Mouse (Mus musculus): Measurements from ENCODE around the gene Ccdc34.

DNA sequence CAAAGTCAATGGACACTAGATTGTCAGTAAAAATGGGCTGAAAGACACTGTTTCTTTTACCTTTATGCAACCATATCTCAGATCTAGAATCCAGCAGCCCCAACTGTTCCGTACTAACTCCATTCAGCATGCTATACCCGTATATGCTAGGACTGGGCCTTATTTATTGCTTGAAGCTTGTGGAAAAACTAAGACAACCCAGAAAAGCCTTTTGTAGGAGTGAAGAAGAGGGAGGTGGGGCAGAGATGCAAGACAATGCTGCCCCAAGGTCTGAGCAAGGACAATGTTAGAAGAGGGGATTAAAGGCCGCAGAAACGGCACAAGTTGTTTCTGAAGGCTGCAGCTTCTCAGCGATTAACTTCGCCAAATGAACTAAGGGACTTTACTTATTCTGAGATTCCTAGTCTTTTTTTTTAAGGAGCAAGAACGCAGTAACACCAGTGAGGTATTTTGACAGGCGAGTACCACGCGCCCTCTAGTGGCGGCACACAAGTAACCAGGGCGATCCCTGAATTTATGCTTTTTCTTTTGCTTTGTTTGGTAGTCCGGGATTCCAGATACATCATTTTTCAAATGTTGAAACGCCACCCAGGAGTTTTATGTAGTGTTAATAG lies 187.2 kb downstream of the Ccdc34 start:
- TF ChIP-seq CTCF (IDR thresholded peaks at IDR 0.05; ENCODE audit: low read depth, low read length) (peak; percentile 89), POLR2A (IDR thresholded peaks at IDR 0.05; ENCODE audit: borderline replicate concordance, low read depth, low read length) (no peak)

Data from bone marrow macrophage, adult 2 months (primary cell).